Mouse (Mus musculus): Measurements from ENCODE around the gene Wbp1. TPM values are rescaled to one million over a fixed set of nuclear protein-coding genes. Genes with fewer than 3 reads are reported as not detected.

Gene Wbp1
- polyA plus RNA-seq, 1 experiment from 2014 or later, result 227 TPM

- 4% methylated on average over 9 of the region's 9 CpGs for WGBS
- no peak overlapping the region for H3K4me3 ChIP-seq
- H3K9ac ChIP-seq, result 0 out of 2 replicates have a peak overlapping the region, but pooled peaks have one; percentile 55
- no peaks in the 10 kb centered on the region for H3K9me3 ChIP-seq
- peak overlapping the region; percentile 35; the same call in 1 of the 2 replicates for H3K4me2 ChIP-seq
- no peaks in the 10 kb centered on the region for H3K36me3 ChIP-seq
- peaks cover 14% of the 10 kb centered on the region for H3K4me1 ChIP-seq (replicated peaks)
- H3K27me3 ChIP-seq, result peaks cover 98% of the 10 kb centered on the region
- no peak overlapping the region for H3K27ac ChIP-seq
- ATAC-seq (ENCODE audit: low FRiP score), result no peak
Observed at GRCm38 (mm10) chr6:83087926-83088260, 33.5 kb downstream of the Wbp1 start.

GRCm38 (mm10) chr6:83087205-83087925 is 34.0 kb downstream of the Wbp1 start:
- Histone ChIP-seq H3K4me3 (peak overlapping the region; percentile 17), H3K27me3 (peaks cover 98% of the 10 kb centered on the region), H3K27ac (no peak overlapping the region), H3K36me3 (peaks cover 3% of the 10 kb centered on the region), H3K4me1 (replicated peaks) (peaks cover 14% of the 10 kb centered on the region), H3K4me2 (peak overlapping the region; percentile 35), H3K9me3 (no peaks in the 10 kb centered on the region), H3K9ac (0 out of 2 replicates have a peak overlapping the region, but pooled peaks have one; percentile 55)
- no peak for ATAC-seq (ENCODE audit: low FRiP score)
- 1% methylated on average over 47 of the region's 47 CpGs for WGBS

GRCm38 (mm10) chr6:83086121-83087035 is 35.0 kb downstream of the Wbp1 start, which contains the start of gene Lbx2:
Lbx2 (plus strand) TSS chr6:83086367.
- H3K27ac ChIP-seq, result no peak within 1 kb of the TSS
- no peak within 1 kb of the TSS for H3K9ac ChIP-seq
- no peak for ATAC-seq (ENCODE audit: low FRiP score)
- 4% methylated on average over 35 of the region's 42 CpGs for WGBS
- H3K9me3 ChIP-seq, result no peaks in the 10 kb centered on the region
- peak within 1 kb of the TSS; percentile 17; the same call in 1 of the 2 replicates for H3K4me3 ChIP-seq
- H3K36me3 ChIP-seq, result peaks cover 11% of the 10 kb centered on the region
- peaks cover 97% of the 10 kb centered on the region for H3K27me3 ChIP-seq
- no peak within 1 kb of the TSS; the same call in 1 of the 2 replicates for H3K4me2 ChIP-seq
- peaks cover 14% of the 10 kb centered on the region for H3K4me1 ChIP-seq (replicated peaks)

GRCm38 (mm10) chr6:83084477-83084876 is 36.9 kb downstream of the Wbp1 start:
- Histone ChIP-seq H3K4me3 (no peak overlapping the region), H3K4me1 (replicated peaks) (peaks cover 23% of the 10 kb centered on the region), H3K27me3 (peaks cover 78% of the 10 kb centered on the region), H3K9me3 (no peaks in the 10 kb centered on the region), H3K9ac (no peak overlapping the region), H3K4me2 (no peak overlapping the region), H3K36me3 (peaks cover 23% of the 10 kb centered on the region), H3K27ac (no peak overlapping the region)
- WGBS, result 5% methylated on average over 6 of the region's 6 CpGs
- no peak for ATAC-seq (ENCODE audit: low FRiP score)

GRCm38 (mm10) chr6:83083497-83083896 is 37.9 kb downstream of the Wbp1 start:
- WGBS, result 13% methylated on average over 5 of the region's 5 CpGs
- Histone ChIP-seq H3K9ac (no peak overlapping the region; the same call in 1 of the 2 replicates), H3K9me3 (no peaks in the 10 kb centered on the region), H3K36me3 (peaks cover 23% of the 10 kb centered on the region), H3K4me1 (replicated peaks) (peaks cover 31% of the 10 kb centered on the region), H3K4me3 (no peak overlapping the region), H3K4me2 (no peak overlapping the region), H3K27ac (no peak overlapping the region), H3K27me3 (peaks cover 68% of the 10 kb centered on the region)
- no peak for ATAC-seq (ENCODE audit: low FRiP score)

- Histone ChIP-seq H3K27me3 (peaks cover 56% of the 10 kb centered on the region), H3K4me3 (no peak overlapping the region), H3K4me2 (0 out of 2 replicates have a peak overlapping the region, but pooled peaks have one; percentile 81), H3K9me3 (no peaks in the 10 kb centered on the region), H3K36me3 (peaks cover 23% of the 10 kb centered on the region), H3K4me1 (replicated peaks) (peaks cover 25% of the 10 kb centered on the region), H3K9ac (no peak overlapping the region), H3K27ac (no peak overlapping the region)
- WGBS, result 93% methylated on average over 5 of the region's 5 CpGs
- ATAC-seq (ENCODE audit: low FRiP score), result no peak
Observed at GRCm38 (mm10) chr6:83080210-83080609, 41.1 kb downstream of the Wbp1 start.

- Histone ChIP-seq H3K36me3 (peaks cover 23% of the 10 kb centered on the region), H3K27ac (peak overlapping the region; percentile 94), H3K9ac (peak overlapping the region; percentile 88), H3K9me3 (no peaks in the 10 kb centered on the region), H3K4me3 (peak overlapping the region; percentile 77), H3K4me2 (peak overlapping the region; percentile 94), H3K4me1 (replicated peaks) (peaks cover 25% of the 10 kb centered on the region), H3K27me3 (peaks cover 56% of the 10 kb centered on the region)
- ATAC-seq (ENCODE audit: low FRiP score), result peak; percentile 95
- WGBS, result under 1% methylated on average over 46 of the region's 46 CpGs
Observed at GRCm38 (mm10) chr6:83078324-83078858, 43.0 kb downstream of the Wbp1 start.

GRCm38 (mm10) chr6:83077630-83078323 is 43.6 kb downstream of the Wbp1 start, which contains the start of gene Pcgf1:
Pcgf1 (plus strand) TSS chr6:83077869.
- Histone ChIP-seq H3K36me3 (peaks cover 23% of the 10 kb centered on the region), H3K4me1 (replicated peaks) (peaks cover 25% of the 10 kb centered on the region), H3K4me3 (peak within 1 kb of the TSS; percentile 77), H3K4me2 (peak within 1 kb of the TSS; percentile 94), H3K9ac (peak within 1 kb of the TSS; percentile 88), H3K9me3 (no peaks in the 10 kb centered on the region), H3K27ac (peak within 1 kb of the TSS; percentile 94), H3K27me3 (peaks cover 56% of the 10 kb centered on the region)
- under 1% methylated on average over 54 of the region's 54 CpGs for WGBS
- peak; percentile 84 for ATAC-seq (ENCODE audit: low FRiP score)

- Histone ChIP-seq H3K9ac (no peak overlapping the region), H3K9me3 (no peaks in the 10 kb centered on the region), H3K4me3 (no peak overlapping the region), H3K27me3 (peaks cover 72% of the 10 kb centered on the region), H3K36me3 (no peaks in the 10 kb centered on the region), H3K4me2 (no peak overlapping the region), H3K4me1 (replicated peaks) (peaks cover 33% of the 10 kb centered on the region), H3K27ac (no peak overlapping the region)
- ATAC-seq (ENCODE audit: low FRiP score), result no peak
- WGBS, result 25% methylated on average over 2 of the region's 2 CpGs
Observed at GRCm38 (mm10) chr6:83074979-83075378, 46.4 kb downstream of the Wbp1 start.

- no peak overlapping the region for H3K9ac ChIP-seq
- H3K27ac ChIP-seq, result no peak overlapping the region
- 0 out of 2 replicates have a peak overlapping the region, but pooled peaks have one; percentile 4 for H3K4me3 ChIP-seq
- peaks cover 99% of the 10 kb centered on the region for H3K27me3 ChIP-seq
- 0% methylated on average over 24 of the region's 24 CpGs for WGBS
- H3K36me3 ChIP-seq, result no peaks in the 10 kb centered on the region
- H3K4me1 ChIP-seq (replicated peaks), result peaks cover 28% of the 10 kb centered on the region
- no peak for ATAC-seq (ENCODE audit: low FRiP score)
- no peaks in the 10 kb centered on the region for H3K9me3 ChIP-seq
- H3K4me2 ChIP-seq, result no peak overlapping the region
Observed at GRCm38 (mm10) chr6:83071220-83071619, 50.1 kb downstream of the Wbp1 start.

GRCm38 (mm10) chr6:83070311-83071219 is 50.8 kb downstream of the Wbp1 start:
- H3K27me3 ChIP-seq, result peaks cover 99% of the 10 kb centered on the region
- no peak overlapping the region for H3K27ac ChIP-seq
- H3K4me2 ChIP-seq, result peak overlapping the region; percentile 11; the same call in 1 of the 2 replicates
- H3K4me3 ChIP-seq, result peak overlapping the region; percentile 21
- WGBS, result under 1% methylated on average over 56 of the region's 58 CpGs
- H3K9me3 ChIP-seq, result no peaks in the 10 kb centered on the region
- no peak; the same call in 1 of the 2 replicates for ATAC-seq (ENCODE audit: low FRiP score)
- H3K36me3 ChIP-seq, result no peaks in the 10 kb centered on the region
- H3K4me1 ChIP-seq (replicated peaks), result peaks cover 28% of the 10 kb centered on the region
- no peak overlapping the region for H3K9ac ChIP-seq

All from hindbrain, embryonic 13.5 days (tissue).